Mouse (Mus musculus): Measurements from ENCODE around the gene Med24. TPM values are rescaled to one million over a fixed set of nuclear protein-coding genes. Genes with fewer than 3 reads are reported as not detected.

The Med24 gene
- total RNA-seq, 2 experiments from 2014 or later, result 40.4 to 58.0 TPM

- DNase-seq, result no peak
Observed at GRCm38 (mm10) chr11:98765421-98766309, 36.4 kb upstream of the Med24 start.

- DNase-seq, result no peak
Observed at GRCm38 (mm10) chr11:98764746-98765145, 35.5 kb upstream of the Med24 start.

- DNase-seq, result no peak
Observed at GRCm38 (mm10) chr11:98764091-98764490, 34.9 kb upstream of the Med24 start.

GRCm38 (mm10) chr11:98763502-98763861, 34.2 kb upstream of the Med24 start:
- DNase-seq, result no peak

- DNase-seq, result peak; percentile 63
Observed at GRCm38 (mm10) chr11:98762756-98763501, 33.7 kb upstream of the Med24 start.

- DNase-seq, result no peak
Observed at GRCm38 (mm10) chr11:98761939-98762338, 32.7 kb upstream of the Med24 start.

- DNase-seq, result no peak
Observed at GRCm38 (mm10) chr11:98756711-98757110, 27.5 kb upstream of the Med24 start.

- peak; percentile 45 for DNase-seq
Observed at GRCm38 (mm10) chr11:98755726-98756380, 26.6 kb upstream of the Med24 start.

GRCm38 (mm10) chr11:98754621-98755181, 25.5 kb upstream of the Med24 start:
- DNase-seq, result peak; percentile 90

- peak; percentile 48 for DNase-seq
Observed at GRCm38 (mm10) chr11:98754151-98754620, 25.0 kb upstream of the Med24 start.

- DNase-seq, result no peak
Observed at GRCm38 (mm10) chr11:98753264-98753663, 24.0 kb upstream of the Med24 start.

- no peak for DNase-seq
Observed at GRCm38 (mm10) chr11:98752562-98753140, 23.4 kb upstream of the Med24 start.

- peak; percentile 66 for DNase-seq
Observed at GRCm38 (mm10) chr11:98751221-98751782, 22.1 kb upstream of the Med24 start.

- DNase-seq, result peak; percentile 89
Observed at GRCm38 (mm10) chr11:98750351-98751201, 21.3 kb upstream of the Med24 start.

GRCm38 (mm10) chr11:98749716-98750115, 20.5 kb upstream of the Med24 start:
- peak; percentile 35 for DNase-seq

GRCm38 (mm10) chr11:98748506-98749416, 19.5 kb upstream of the Med24 start:
- DNase-seq, result peak; percentile 37

GRCm38 (mm10) chr11:98747804-98748505, 18.7 kb upstream of the Med24 start:
- peak; percentile 27 for DNase-seq

GRCm38 (mm10) chr11:98746855-98747693, 17.8 kb upstream of the Med24 start:
- peak; percentile 85 for DNase-seq
